Mouse (Mus musculus) megakaryocyte, embryonic 14.5 days (primary cell): Measurements from ENCODE around the gene Mthfr.

Source experiments
- FLI1 ChIP-seq: IDR thresholded peaks from 2 replicates; pipeline ENCODE4 v1.6.1; 2012; ENCODE audit warnings: low read length, inconsistent platforms, mixed read lengths
- GATA1 ChIP-seq: IDR thresholded peaks from 3 replicates; pipeline ENCODE4 v1.6.1; 2012; ENCODE audit warnings: mixed read lengths, low read length, inconsistent platforms, borderline replicate concordance

DNA sequence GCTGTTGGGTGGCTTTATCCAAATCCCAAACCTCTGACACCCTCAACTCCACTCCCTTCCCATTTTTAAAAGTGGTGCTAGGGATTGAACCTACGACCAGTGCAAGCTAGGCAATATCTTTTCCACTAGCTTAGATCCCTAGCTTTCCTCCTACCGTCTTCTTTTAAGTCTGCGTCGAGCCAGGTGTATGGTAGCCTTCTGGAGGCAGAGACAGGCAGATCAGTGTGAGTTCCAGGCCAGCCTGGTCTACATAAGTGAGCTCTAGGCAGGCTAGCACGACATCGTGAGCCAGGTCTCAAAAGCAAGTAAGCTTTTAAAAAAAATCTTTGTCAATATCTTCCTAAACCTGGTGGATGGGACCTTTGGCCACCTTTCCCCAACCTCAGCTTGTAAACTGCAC is 37.0 kb downstream of the Mthfr start:
- no peak for TF ChIP-seq GATA1
- no peak for TF ChIP-seq FLI1
